Mouse (Mus musculus) T-cell, adult 66 days (primary cell): Measurements from ENCODE around the gene Herpud1. TPM values are rescaled to one million over a fixed set of nuclear protein-coding genes. Genes with fewer than 3 reads are reported as not detected.

Experiments used
- total RNA-seq, 2 experiments: library from RNA; stranded (reverse); gene quantifications; 3 replicates in 1 of 2; 4 replicates in 1 of 2; pipeline ENCODE4 v1.2.4; 2023

The Herpud1 gene
- total RNA-seq, result 100 to 1,000 TPM in 1 of 2 experiments, 10 to 100 TPM in 1; 94.2 to 101 TPM

DNA sequence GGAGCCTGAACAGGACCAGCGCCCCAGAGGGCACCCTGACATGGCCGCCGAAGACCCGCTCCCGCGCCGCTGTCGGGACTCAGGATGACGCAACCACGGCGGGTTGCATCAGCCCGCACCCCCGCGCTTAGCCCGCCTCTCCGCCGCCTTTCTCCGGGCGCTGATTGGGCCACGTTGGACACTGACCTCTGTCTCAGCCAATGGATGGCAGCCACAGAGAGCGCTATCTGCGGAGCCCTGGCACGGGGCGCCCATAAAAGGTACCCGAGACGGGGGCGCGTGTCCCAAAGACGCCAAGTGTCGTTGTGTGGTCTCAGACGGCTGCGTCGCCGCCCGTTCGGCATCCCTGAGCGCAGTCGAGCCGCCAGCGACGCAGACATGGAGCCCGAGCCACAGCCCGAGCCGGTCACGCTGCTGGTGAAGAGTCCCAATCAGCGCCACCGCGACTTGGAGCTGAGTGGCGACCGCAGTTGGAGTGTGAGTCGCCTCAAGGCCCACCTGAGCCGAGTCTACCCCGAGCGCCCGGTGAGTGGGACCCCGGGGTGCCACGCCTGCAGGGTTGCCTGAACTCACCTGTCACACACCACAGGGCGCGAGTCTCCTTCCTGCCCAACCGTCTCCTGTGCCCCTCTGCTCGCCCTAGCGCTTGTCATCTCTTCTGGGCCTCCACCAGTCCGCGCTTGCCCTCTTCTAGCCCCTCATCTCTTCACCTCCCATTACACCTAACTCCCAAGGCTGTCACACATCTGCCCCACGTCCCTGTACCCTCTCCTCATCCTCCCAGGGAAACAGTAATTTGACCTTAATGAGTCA, at the start of gene Herpud1:
Gene Herpud1 (plus strand): TSS at position 225 of the 813 bp plus-strand sequence.

GRCm38 (mm10) chr8:94433981-94434466, 47.8 kb downstream of the Herpud1 start, which contains the start of gene Nlrc5:
TSS of gene Nlrc5 (plus strand) at chr8:94434356.

Other genes with a start within 250 kb of the Herpud1 start
- not detected for gene Mt4, start 249.2 kb upstream of the Herpud1 start, total RNA-seq
- gene Mt3, start 233.8 kb upstream of the Herpud1 start, total RNA-seq, result not detected
- gene Mt2, start 213.8 kb upstream of the Herpud1 start, total RNA-seq, result 10 to 100 TPM in 1 of 2 experiments, 1 to 10 TPM in 1; 3.0 to 10.9 TPM
- gene Mt1, start 207.4 kb upstream of the Herpud1 start, total RNA-seq, result 1 to 10 TPM; 4.0 to 7.0 TPM
- 10 to 100 TPM; 32.2 to 37.1 TPM for gene Nup93, start 171.9 kb upstream of the Herpud1 start, total RNA-seq
- gene Slc12a3, start 57.2 kb upstream of the Herpud1 start, total RNA-seq, result 1 to 10 TPM in 1 of 2 experiments, not detected in 1; 1.7 TPM
- gene Nlrc5, start 47.9 kb downstream of the Herpud1 start, total RNA-seq, result 100 to 1,000 TPM; 433 to 436 TPM
- 1 to 10 TPM; 1.9 to 2.7 TPM for gene Cpne2, start 146.6 kb downstream of the Herpud1 start, total RNA-seq
- 10 to 100 TPM; 37.8 to 40.3 TPM for gene Rspry1, start 215.5 kb downstream of the Herpud1 start, total RNA-seq
- 10 to 100 TPM; 39.9 to 45.1 TPM for gene Fam192a, start 215.6 kb downstream of the Herpud1 start, total RNA-seq